Mouse (Mus musculus) stomach, embryonic 14.5 days (tissue): ENCODE results near the gene Slc9a9. TPM values are rescaled to one million over a fixed set of nuclear protein-coding genes. Genes with fewer than 3 reads are reported as not detected.

ENCODE experiments used
- ATAC-seq: fragments of 200-750 bp; cut with Nextera tagmentation; 2 replicates; pipeline ENCODE4 v1.8.0; 2017; ENCODE audit warnings: low read depth, moderate TSS enrichment; ENCODE audit not compliant: insufficient number of reproducible peaks, insufficient read depth, low FRiP score
- H3K27ac ChIP-seq: fragments of 300-500 bp; sonication (generic); 2 replicates; pipeline ENCODE4 v1.5.1; 2014; ENCODE audit warnings: mild to moderate bottlenecking, low read length, moderate library complexity, mixed read lengths
- H3K27me3 ChIP-seq: fragments of 300-500 bp; sonication (generic); 2 replicates; pipeline ENCODE4 v1.6.1; 2014; ENCODE audit warnings: low read length, control low read depth, mixed read lengths; ENCODE audit not compliant: control insufficient read depth, insufficient read depth
- H3K36me3 ChIP-seq: fragments of 300-500 bp; sonication (generic); 2 replicates; pipeline ENCODE4 v1.6.1; 2014; ENCODE audit warnings: mild to moderate bottlenecking, control low read depth, low read length, moderate library complexity, mixed read lengths; ENCODE audit not compliant: control insufficient read depth, insufficient read depth
- H3K4me1 ChIP-seq: fragments of 300-500 bp; sonication (generic); 2 replicates; pipeline ENCODE4 v1.6.1; 2014; ENCODE audit warnings: low read length, control low read depth, mixed read lengths; ENCODE audit not compliant: control insufficient read depth, insufficient read depth
- H3K4me2 ChIP-seq: fragments of 300-500 bp; sonication (generic); replicated peaks from 2 replicates; pipeline ENCODE4 v1.6.1; 2014; ENCODE audit warnings: low read depth, low read length, control low read depth
- H3K4me3 ChIP-seq: fragments of 300-500 bp; sonication (generic); 2 replicates; pipeline ENCODE4 v1.5.1; 2014; ENCODE audit warnings: low read depth, low read length, control low read depth
- H3K9ac ChIP-seq: fragments of 300-500 bp; sonication (generic); replicated peaks from 2 replicates; pipeline ENCODE4 v1.6.1; 2014; ENCODE audit warnings: low read depth, mild to moderate bottlenecking, control low read depth, low read length, moderate library complexity, mixed read lengths
- H3K9me3 ChIP-seq: fragments of 300-500 bp; sonication (generic); 2 replicates; pipeline ENCODE4 v1.6.1; 2016; ENCODE audit warnings: low read depth, low read length, control low read depth; ENCODE audit not compliant: control insufficient read depth
- WGBS: fragments of 180-500 bp; shearing (Covaris S2); extraction: QIAGEN DNeasy Blood & Tissue Kit; methylation state at CpG from one replicate; pipeline ENCODE4 v1.1.7; 2014; 5-methylcytosine and 5-hydroxymethylcytosine counted together
- polyA plus RNA-seq: library from polyadenylated mRNA; unstranded; fragments of >200 nt; fragmentation: Nextera tagmentation; extraction: Ambion mirVana; gene quantifications from 2 replicates; pipeline ENCODE4 v1.2.1, GENCODE M21; 2014

Slc9a9 gene
- polyA plus RNA-seq, 1 experiment from 2014 or later: 4.2 TPM

DNA sequence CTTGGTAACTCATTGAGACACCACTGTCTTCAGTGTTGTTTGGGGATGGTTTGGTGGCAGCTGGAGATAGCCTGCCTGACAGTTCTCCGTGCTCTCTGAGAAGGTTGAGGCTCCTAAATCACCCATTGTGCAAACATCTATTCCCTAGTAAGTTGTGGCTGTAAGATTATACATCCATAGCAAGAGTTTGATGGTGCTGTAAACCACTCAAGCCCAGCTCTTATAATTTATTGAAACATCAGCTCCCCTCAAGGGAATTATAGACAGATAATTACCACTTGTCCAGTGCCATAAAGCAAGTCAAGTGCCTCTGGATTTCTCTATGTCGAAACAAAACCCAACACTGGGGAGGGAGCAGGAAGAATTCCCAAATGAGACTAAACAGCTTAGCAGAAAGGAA, 78.8 kb downstream of the Slc9a9 start:
- no peak for ATAC-seq
- Histone ChIP-seq H3K27me3 (no peaks in the 10 kb centered on the region), H3K4me3 (no peak overlapping the region), H3K9me3 (no peaks in the 10 kb centered on the region), H3K27ac (no peak overlapping the region), H3K36me3 (no peaks in the 10 kb centered on the region), H3K9ac (no peak overlapping the region), H3K4me2 (no peak overlapping the region), H3K4me1 (no peaks in the 10 kb centered on the region)
- WGBS: 68% methylated on average over 2 of the region's 2 CpGs

DNA sequence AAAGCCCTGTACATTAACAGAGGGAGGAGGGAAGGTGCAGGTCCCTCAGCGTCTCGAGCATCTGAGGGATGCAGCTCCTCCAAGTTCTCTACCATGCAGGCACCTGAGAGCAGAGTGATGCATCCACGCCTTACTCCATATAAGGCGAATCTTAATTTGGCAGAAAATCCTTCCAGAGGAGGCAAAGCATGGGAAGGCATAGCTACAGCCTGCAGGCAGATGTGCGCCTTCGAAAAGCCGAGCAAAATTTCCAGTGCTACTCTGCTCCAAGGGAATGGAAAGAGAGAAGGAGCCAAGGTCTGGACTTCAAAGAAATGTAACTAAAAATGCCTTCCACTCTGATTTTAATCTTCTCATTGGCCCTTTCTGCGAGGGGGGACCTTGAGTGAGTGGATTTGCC, 80.5 kb downstream of the Slc9a9 start:
- H3K4me2 ChIP-seq: no peak overlapping the region
- H3K9ac ChIP-seq: no peak overlapping the region
- H3K27me3 ChIP-seq: no peaks in the 10 kb centered on the region
- no peaks in the 10 kb centered on the region for H3K9me3 ChIP-seq
- H3K4me1 ChIP-seq: no peaks in the 10 kb centered on the region
- H3K36me3 ChIP-seq: no peaks in the 10 kb centered on the region
- no peak overlapping the region for H3K4me3 ChIP-seq
- ATAC-seq: no peak
- H3K27ac ChIP-seq: no peak overlapping the region
- 82% methylated on average over 8 of the region's 8 CpGs for WGBS

DNA sequence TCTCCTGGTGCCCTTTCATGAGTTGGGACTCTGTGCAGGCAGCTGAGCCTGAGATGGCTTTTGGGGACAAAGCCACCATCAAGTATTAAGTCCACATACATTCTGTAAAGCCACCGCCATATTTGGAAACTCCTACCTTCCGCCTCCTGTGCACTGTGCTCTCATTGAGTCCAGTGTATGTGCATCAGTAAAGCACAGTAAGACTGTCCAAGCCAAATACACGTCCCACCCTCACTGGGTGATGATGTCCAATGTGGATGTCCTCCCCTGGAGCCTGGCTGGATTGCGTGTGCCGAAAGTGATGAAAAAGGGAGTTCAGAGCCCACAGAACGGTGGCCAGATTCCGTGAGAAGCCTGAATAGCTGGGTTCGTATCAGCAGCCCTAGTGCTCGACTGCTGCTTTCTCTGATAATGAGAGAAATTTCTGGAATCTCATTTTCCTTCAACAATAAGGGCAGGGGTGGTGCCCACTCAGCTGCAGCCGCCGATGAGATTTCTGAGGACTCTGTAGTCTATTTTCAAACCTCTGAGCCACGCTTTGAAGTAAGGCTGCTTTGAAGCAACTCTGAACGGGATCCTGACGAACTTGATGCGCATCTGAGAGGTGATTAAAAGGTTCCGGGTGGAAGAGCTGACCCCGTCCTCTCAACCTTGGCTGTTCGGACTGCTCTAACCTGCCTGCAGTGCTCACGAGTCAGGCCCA, 81.4 kb downstream of the Slc9a9 start:
- Histone ChIP-seq H3K9me3 (no peaks in the 10 kb centered on the region), H3K27me3 (no peaks in the 10 kb centered on the region), H3K36me3 (no peaks in the 10 kb centered on the region), H3K4me2 (no peak overlapping the region), H3K9ac (no peak overlapping the region), H3K4me3 (no peak overlapping the region), H3K27ac (no peak overlapping the region), H3K4me1 (no peaks in the 10 kb centered on the region)
- WGBS: 81% methylated on average over 19 of the region's 19 CpGs
- ATAC-seq: no peak

DNA sequence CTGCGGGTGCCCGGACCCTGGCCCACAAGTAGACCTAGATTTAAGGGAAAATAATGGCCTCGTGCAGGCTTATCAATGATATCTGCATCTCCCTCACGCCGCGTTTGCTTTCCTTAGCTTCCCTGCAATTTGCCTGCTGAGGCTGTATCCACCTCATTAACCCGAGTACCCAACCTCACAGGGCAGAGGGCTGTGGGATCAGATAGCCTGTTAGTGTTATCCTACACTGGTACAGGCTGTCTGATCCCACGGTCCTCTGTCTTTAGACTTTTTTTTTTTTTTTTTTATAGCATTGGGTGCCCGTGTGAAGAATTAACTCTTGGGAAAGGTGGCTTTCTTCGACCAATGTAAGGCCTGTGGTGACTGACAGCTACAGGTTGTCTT, 81.9 kb downstream of the Slc9a9 start:
- Histone ChIP-seq H3K9me3 (no peaks in the 10 kb centered on the region), H3K4me1 (no peaks in the 10 kb centered on the region), H3K4me3 (no peak overlapping the region), H3K36me3 (no peaks in the 10 kb centered on the region), H3K9ac (no peak overlapping the region), H3K4me2 (no peak overlapping the region), H3K27ac (no peak overlapping the region), H3K27me3 (no peaks in the 10 kb centered on the region)
- 0 out of 2 replicates have a peak, but pooled peaks have one; percentile 10 for ATAC-seq
- WGBS: 79% methylated on average over 10 of the region's 10 CpGs

DNA sequence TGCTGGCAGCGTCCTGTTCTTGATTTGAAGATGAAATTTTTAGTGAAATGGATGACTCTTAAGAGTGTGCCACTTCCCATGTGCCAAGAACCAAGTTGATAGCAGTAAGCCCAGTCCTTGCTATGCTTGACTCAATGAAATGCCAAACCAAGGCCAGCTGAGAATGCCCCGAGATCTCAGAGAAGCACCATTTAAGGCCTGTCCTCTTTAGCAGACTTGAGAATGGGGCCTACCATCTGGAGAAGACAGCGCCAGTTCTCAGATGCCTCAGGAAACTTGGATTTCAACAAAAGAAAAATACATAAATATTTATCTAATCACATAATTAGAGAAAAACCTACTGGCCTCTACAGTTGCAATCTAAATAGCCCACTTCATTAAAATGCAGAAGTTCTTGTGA, 82.4 kb downstream of the Slc9a9 start:
- Histone ChIP-seq H3K27me3 (no peaks in the 10 kb centered on the region), H3K9me3 (no peaks in the 10 kb centered on the region), H3K9ac (no peak overlapping the region), H3K36me3 (no peaks in the 10 kb centered on the region), H3K4me1 (no peaks in the 10 kb centered on the region), H3K4me3 (no peak overlapping the region), H3K27ac (no peak overlapping the region), H3K4me2 (no peak overlapping the region)
- WGBS: 83% methylated on average over 3 of the region's 3 CpGs
- no peak for ATAC-seq

GRCm38 (mm10) chr9:94759904-94760303, 90.2 kb downstream of the Slc9a9 start:
- no peak for ATAC-seq
- no peak overlapping the region for H3K4me3 ChIP-seq
- H3K27ac ChIP-seq: no peak overlapping the region
- H3K4me1 ChIP-seq: no peaks in the 10 kb centered on the region
- WGBS: 65% methylated on average over 5 of the region's 5 CpGs
- H3K9me3 ChIP-seq: no peaks in the 10 kb centered on the region
- H3K9ac ChIP-seq: no peak overlapping the region
- H3K27me3 ChIP-seq: no peaks in the 10 kb centered on the region
- no peak overlapping the region for H3K4me2 ChIP-seq
- no peaks in the 10 kb centered on the region for H3K36me3 ChIP-seq

DNA sequence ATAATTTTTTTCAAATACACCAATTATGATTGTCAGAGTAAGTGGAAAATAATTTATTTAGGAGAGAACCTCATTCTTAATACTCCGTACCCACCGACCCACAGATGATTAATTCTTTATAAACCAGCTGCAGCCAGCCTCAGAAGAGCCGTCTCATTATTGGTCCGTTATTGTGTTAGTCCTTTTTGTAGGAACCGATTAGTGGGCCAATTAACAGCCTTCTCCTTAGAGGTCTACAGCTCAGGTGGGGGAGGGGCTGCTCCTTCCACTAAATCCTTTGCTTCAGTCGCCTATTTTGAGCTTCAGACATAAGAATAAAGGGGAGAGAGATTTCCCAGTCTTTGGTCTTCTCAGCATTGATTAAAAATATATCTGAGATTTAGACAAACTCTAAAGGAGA, 98.4 kb downstream of the Slc9a9 start:
- Histone ChIP-seq H3K9ac (no peak overlapping the region), H3K36me3 (no peaks in the 10 kb centered on the region), H3K9me3 (no peaks in the 10 kb centered on the region), H3K27me3 (no peaks in the 10 kb centered on the region), H3K4me1 (no peaks in the 10 kb centered on the region), H3K27ac (no peak overlapping the region), H3K4me2 (no peak overlapping the region), H3K4me3 (no peak overlapping the region)
- WGBS: 69% methylated on average over 6 of the region's 6 CpGs
- no peak for ATAC-seq

- 0 out of 2 replicates have a peak, but pooled peaks have one; percentile 61 for ATAC-seq
These were observed 98.8 kb downstream of the Slc9a9 start for GRCm38 (mm10) chr9:94768524-94768923.

GRCm38 (mm10) chr9:94773357-94773756, 103.6 kb downstream of the Slc9a9 start:
- H3K27me3 ChIP-seq: no peaks in the 10 kb centered on the region
- H3K9ac ChIP-seq: no peak overlapping the region
- no peaks in the 10 kb centered on the region for H3K36me3 ChIP-seq
- ATAC-seq: no peak
- H3K4me2 ChIP-seq: no peak overlapping the region
- WGBS: 64% methylated on average over 4 of the region's 4 CpGs
- no peak overlapping the region for H3K27ac ChIP-seq
- H3K4me1 ChIP-seq: no peaks in the 10 kb centered on the region
- H3K4me3 ChIP-seq: no peak overlapping the region
- H3K9me3 ChIP-seq: no peaks in the 10 kb centered on the region

More at GRCm38 (mm10) chr9:94768524-94768923, 98.8 kb downstream of the Slc9a9 start:
- H3K9ac ChIP-seq: no peak overlapping the region
- no peaks in the 10 kb centered on the region for H3K36me3 ChIP-seq
- WGBS: 75% methylated on average over 4 of the region's 4 CpGs
- no peaks in the 10 kb centered on the region for H3K9me3 ChIP-seq
- no peak overlapping the region for H3K27ac ChIP-seq
- H3K27me3 ChIP-seq: no peaks in the 10 kb centered on the region
- no peaks in the 10 kb centered on the region for H3K4me1 ChIP-seq
- H3K4me2 ChIP-seq: no peak overlapping the region
- no peak overlapping the region for H3K4me3 ChIP-seq
